Mouse (Mus musculus) cerebellum, postnatal 14 days (tissue): ENCODE measurements at regions not wholly inside any gene's neighbourhood (a gene's known extent, or its start where the extent isn't known, plus 50 kb on each side); places are given as distances from the start of the nearest gene placed in this dataset.

Source experiments
- DNase-seq, 2 experiments: peaks; one replicate each; pipeline ENCODE4 v3.0.0; 2021; ENCODE audit warnings: mixed read lengths in 2 of 2

GRCm38 (mm10) chr6:39283761-39284415, 77.3 kb upstream of the Kdm7a start:
- DNase-seq, result no peak

- no peak for DNase-seq
Measured at GRCm38 (mm10) chr6:39278317-39278716, 71.7 kb upstream of the Kdm7a start.

- DNase-seq, result no peak
Measured at GRCm38 (mm10) chr6:39274774-39275502, 68.3 kb upstream of the Kdm7a start.

- no peak for DNase-seq
Measured at GRCm38 (mm10) chr6:39273427-39273826, 66.8 kb upstream of the Kdm7a start.

- no peak for DNase-seq
Measured at GRCm38 (mm10) chr6:39270457-39270856, 63.9 kb upstream of the Kdm7a start.

GRCm38 (mm10) chr6:39269706-39270105, 63.1 kb upstream of the Kdm7a start:
- DNase-seq, result no peak

- no peak for DNase-seq
Measured at GRCm38 (mm10) chr6:39268647-39269428, 62.2 kb upstream of the Kdm7a start.

- DNase-seq, result no peak
Measured at GRCm38 (mm10) chr6:39264722-39265121, 58.1 kb upstream of the Kdm7a start.

- DNase-seq, result no peak
Measured at GRCm38 (mm10) chr6:39263615-39264014, 57.0 kb upstream of the Kdm7a start.

- DNase-seq, result peak in 1 of 2 experiments; percentile 37
Measured at GRCm38 (mm10) chr6:39261951-39262350, 55.4 kb upstream of the Kdm7a start.

GRCm38 (mm10) chr6:39260480-39260879, 53.9 kb upstream of the Kdm7a start:
- DNase-seq, result no peak

- DNase-seq, result no peak
Measured at GRCm38 (mm10) chr6:39259129-39259528, 52.5 kb upstream of the Kdm7a start.

- no peak for DNase-seq
Measured at GRCm38 (mm10) chr6:39258656-39259055, 52.1 kb upstream of the Kdm7a start.

- no peak for DNase-seq
Measured at GRCm38 (mm10) chr6:39257667-39258395, 51.2 kb upstream of the Kdm7a start.

GRCm38 (mm10) chr6:39257111-39257571, 50.6 kb upstream of the Kdm7a start:
- DNase-seq, result peak; percentile 31 to 33

- peak; percentile 61 to 65 for DNase-seq
Measured at GRCm38 (mm10) chr6:39256304-39257103, 49.9 kb upstream of the Kdm7a start.
